Mouse (Mus musculus): ENCODE results near the gene Pld3.

DNA sequence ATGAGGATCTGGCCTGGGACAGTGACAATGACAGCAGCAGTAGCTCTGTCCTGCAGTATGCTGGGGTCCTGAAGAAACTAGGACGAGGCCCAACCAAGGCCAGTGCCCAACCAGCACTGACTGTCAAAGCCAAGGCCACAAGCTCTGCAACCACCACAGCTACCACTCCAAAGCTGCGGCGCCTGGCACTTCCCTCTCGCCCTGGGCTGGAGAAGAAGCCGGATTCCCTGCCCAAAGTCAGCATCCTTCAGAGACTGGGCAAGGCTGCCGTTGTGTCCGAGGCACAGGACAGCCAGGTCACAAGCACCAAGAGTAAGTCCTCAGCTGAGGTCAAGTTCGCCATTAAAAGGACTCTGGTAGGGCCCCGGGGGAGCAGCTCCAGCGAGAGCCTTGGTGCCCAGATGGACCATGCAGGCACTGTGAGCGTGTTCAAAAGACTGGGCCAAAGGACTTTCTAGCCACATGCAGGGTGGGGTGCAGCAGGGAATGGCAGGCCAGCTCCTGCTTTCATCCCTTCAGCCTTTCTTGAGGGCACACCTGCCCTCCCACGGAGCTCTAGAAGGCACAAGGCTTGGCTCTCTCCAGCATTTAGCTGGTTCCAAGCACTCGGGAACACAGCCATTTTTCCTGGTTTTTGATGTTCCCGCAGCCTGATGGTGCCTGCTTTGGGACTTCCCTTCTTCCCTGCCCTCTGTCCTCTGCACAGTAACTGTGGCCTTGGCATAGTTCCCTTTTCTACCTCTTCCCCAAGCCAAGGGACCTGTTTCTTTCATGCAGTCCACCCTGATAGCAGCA lies 27.6 kb upstream of the Pld3 start:
- TF ChIP-seq EP300 (IDR thresholded peaks at IDR 0.05; ENCODE audit: low read depth) (no peak), CTCF (IDR thresholded peaks at IDR 0.05; ENCODE audit: low read depth) (no peak)
